Mouse (Mus musculus): ENCODE data around the gene Tspan14. TPM values are rescaled to one million over a fixed set of nuclear protein-coding genes. Genes with fewer than 3 reads are reported as not detected.

The Tspan14 gene
- total RNA-seq, 1 experiment: 26.5 TPM

DNA sequence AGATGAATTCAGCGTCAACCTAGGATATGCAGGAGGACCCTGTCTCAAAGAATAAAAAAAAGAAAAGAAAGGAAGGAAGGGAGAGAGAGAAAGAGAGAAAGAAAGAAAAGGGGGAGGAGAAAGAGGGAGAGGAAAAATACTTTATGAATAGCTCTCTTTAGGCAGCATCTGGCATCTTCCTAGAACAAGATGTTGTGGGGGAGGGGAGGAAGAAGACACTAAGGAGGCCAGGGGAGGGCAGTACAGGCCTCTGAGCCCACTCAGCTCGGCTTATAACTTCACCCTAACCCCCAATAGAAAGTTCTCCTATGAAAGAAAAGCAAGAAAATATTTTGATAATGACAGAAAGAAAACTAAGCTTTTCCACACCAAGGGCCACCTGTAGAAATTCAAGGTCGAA, 9.0 kb downstream of the Tspan14 start:
- no peak for DNase-seq (ENCODE audit: low read depth, low spot score)
- Histone ChIP-seq H3K9me3 (ENCODE audit: control insufficient read depth, insufficient read depth, low read depth, low read length) (no peaks in the 10 kb centered on the region), H3K36me3 (ENCODE audit: control insufficient read depth, insufficient read depth, low read length, poor library complexity, severe bottlenecking) (no peaks in the 10 kb centered on the region), H3K9ac (ENCODE audit: insufficient read depth, low read depth, low read length, poor library complexity, severe bottlenecking) (no peak overlapping the region), H3K27ac (ENCODE audit: insufficient read depth, low read depth, low read length, poor library complexity, severe bottlenecking) (peak overlapping the region; percentile 63; the same call in 1 of the 2 replicates), H3K4me3 (ENCODE audit: insufficient read depth in 1 of 2, low read depth in 1 of 2, low read length in 2 of 2, poor library complexity in 1 of 2, severe bottlenecking in 1 of 2) (no peak overlapping the region), H3K4me1 (ENCODE audit: control insufficient read depth in 2 of 2, insufficient read depth in 2 of 2, low read length in 2 of 2, poor library complexity in 1 of 2) (peaks cover 25 to 59% of the 10 kb centered on the region in 2 experiments)
- no peak for TF ChIP-seq MAFK (IDR thresholded peaks at IDR 0.05; ENCODE audit: insufficient read depth, low read depth, low read length)
- in situ Hi-C loops (cut with MboI; ENCODE audit: low sequenced_read_pairs in 2 of 2, unreplicated experiment in 2 of 2): no loop called here

DNA sequence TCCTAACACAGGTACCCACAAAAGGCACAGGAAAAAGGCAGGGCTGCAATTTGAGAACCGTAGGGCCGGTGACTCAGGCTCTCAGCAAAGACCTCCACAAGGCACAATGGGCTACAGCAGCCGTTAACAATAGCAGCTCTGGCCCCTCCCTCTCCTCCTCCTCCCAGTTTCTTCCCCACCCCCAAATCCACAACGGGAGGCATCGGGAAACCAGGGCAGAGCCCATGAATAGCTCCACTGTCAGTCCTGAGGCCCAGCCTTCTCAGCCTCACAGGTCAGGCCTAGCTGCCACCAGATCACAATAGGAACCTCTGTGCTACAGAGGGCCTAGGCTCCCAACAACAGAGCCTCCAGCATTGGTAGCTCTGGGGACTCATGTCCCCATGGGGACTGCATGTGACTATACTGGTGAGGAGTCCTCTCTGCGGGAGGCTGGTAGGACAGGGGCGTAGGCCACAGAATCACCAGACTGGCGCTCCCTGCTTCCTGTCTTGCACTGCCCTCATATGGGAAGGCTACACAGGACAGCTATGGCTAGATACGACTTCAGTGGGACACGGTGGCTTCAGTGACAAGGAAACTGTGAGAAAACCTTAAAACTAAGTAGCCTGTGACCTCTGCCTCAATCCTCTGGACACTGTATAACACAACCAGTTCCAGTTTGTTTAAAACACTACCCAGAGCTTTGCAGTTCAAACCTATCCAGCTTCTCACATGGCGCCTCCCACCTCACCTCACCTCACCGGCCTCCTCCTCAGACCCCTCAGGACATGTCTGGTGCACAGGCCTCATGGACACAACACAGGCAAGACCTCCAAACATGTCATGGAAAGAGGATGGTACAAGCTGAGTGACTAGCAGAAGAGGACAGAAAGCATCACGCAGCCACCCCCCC, 10.1 kb downstream of the Tspan14 start:
- DNase-seq (ENCODE audit: low read depth, low spot score): peak; percentile 95
- H3K4me1 ChIP-seq (ENCODE audit: control insufficient read depth in 2 of 2, insufficient read depth in 2 of 2, low read length in 2 of 2, poor library complexity in 1 of 2): peaks cover 25 to 61% of the 10 kb centered on the region in 2 experiments
- no peaks in the 10 kb centered on the region for H3K9me3 ChIP-seq (ENCODE audit: control insufficient read depth, insufficient read depth, low read depth, low read length)
- H3K4me3 ChIP-seq (ENCODE audit: insufficient read depth in 1 of 2, low read depth in 1 of 2, low read length in 2 of 2, poor library complexity in 1 of 2, severe bottlenecking in 1 of 2): peak overlapping the region; percentile 33 to 41; a peak in 3 of 4 replicates
- H3K9ac ChIP-seq (ENCODE audit: insufficient read depth, low read depth, low read length, poor library complexity, severe bottlenecking): peak overlapping the region; percentile 54; the same call in 1 of the 2 replicates
- in situ Hi-C loops (cut with MboI; ENCODE audit: low sequenced_read_pairs in 2 of 2, unreplicated experiment in 2 of 2): no loop called here
- peak overlapping the region; percentile 85 for H3K27ac ChIP-seq (ENCODE audit: insufficient read depth, low read depth, low read length, poor library complexity, severe bottlenecking)
- 0 out of 2 replicates have a peak, but pooled peaks have one; percentile 51 for TF ChIP-seq HCFC1 (IDR thresholded peaks at IDR 0.05; ENCODE audit: borderline replicate concordance, insufficient read depth, low read length)
- no peak for TF ChIP-seq CHD2 (IDR thresholded peaks at IDR 0.05; ENCODE audit: low read depth, low read length)
- no peaks in the 10 kb centered on the region for H3K36me3 ChIP-seq (ENCODE audit: control insufficient read depth, insufficient read depth, low read length, poor library complexity, severe bottlenecking)

DNA sequence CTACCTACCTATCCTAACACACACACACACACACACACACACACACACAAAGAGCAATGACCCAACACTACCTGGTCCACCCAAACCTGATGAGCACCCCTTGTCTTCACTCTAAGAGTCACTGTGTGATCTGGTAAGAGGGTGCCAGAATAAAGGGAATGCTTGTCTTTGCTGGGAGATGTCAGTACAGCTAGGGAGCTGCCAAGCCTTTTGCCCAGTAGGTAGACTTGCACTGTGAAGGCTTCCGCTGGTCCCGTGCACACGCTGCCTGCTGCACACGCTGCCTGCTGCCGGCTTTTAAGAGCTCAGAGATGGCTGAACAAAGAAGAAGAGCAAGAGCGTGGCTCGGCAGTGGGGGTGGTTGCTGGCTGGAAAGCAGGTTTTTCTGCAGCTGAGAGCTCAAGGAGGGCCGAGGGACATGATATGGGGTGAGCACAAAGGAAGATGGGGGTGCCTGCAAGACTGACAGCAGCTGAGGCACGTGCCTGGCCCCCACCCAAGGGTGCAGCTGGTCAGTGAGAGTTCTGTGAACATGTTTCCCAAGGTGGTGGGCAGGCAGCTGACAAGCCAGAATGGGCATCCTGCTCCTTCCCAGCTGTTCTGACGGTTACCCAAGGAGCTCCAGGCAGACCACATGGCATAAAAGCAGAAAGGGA, 10.9 kb downstream of the Tspan14 start:
- in situ Hi-C loops (cut with MboI; ENCODE audit: low sequenced_read_pairs in 2 of 2, unreplicated experiment in 2 of 2): no loop called here
- H3K9me3 ChIP-seq (ENCODE audit: control insufficient read depth, insufficient read depth, low read depth, low read length): no peaks in the 10 kb centered on the region
- H3K36me3 ChIP-seq (ENCODE audit: control insufficient read depth, insufficient read depth, low read length, poor library complexity, severe bottlenecking): no peaks in the 10 kb centered on the region
- H3K4me1 ChIP-seq (ENCODE audit: control insufficient read depth in 2 of 2, insufficient read depth in 2 of 2, low read length in 2 of 2, poor library complexity in 1 of 2): peaks cover 25 to 62% of the 10 kb centered on the region in 2 experiments
- H3K27ac ChIP-seq (ENCODE audit: insufficient read depth, low read depth, low read length, poor library complexity, severe bottlenecking): peak overlapping the region; percentile 85
- no peak for DNase-seq (ENCODE audit: low read depth, low spot score)
- peak overlapping the region; percentile 29 to 39; a peak in 3 of 4 replicates for H3K4me3 ChIP-seq (ENCODE audit: insufficient read depth in 1 of 2, low read depth in 1 of 2, low read length in 2 of 2, poor library complexity in 1 of 2, severe bottlenecking in 1 of 2)
- no peak for TF ChIP-seq ZC3H11A (IDR thresholded peaks at IDR 0.05; ENCODE audit: borderline replicate concordance, low read depth, low read length)
- no peak for TF ChIP-seq MAFK (IDR thresholded peaks at IDR 0.05; ENCODE audit: insufficient read depth, low read depth, low read length)
- TF ChIP-seq HCFC1 (IDR thresholded peaks at IDR 0.05; ENCODE audit: borderline replicate concordance, insufficient read depth, low read length): no peak
- no peak for TF ChIP-seq CHD2 (IDR thresholded peaks at IDR 0.05; ENCODE audit: low read depth, low read length)
- TF ChIP-seq ZNF384 (IDR thresholded peaks at IDR 0.05; ENCODE audit: low read depth, low read length): no peak
- peak overlapping the region; percentile 46; the same call in 1 of the 2 replicates for H3K9ac ChIP-seq (ENCODE audit: insufficient read depth, low read depth, low read length, poor library complexity, severe bottlenecking)

DNA sequence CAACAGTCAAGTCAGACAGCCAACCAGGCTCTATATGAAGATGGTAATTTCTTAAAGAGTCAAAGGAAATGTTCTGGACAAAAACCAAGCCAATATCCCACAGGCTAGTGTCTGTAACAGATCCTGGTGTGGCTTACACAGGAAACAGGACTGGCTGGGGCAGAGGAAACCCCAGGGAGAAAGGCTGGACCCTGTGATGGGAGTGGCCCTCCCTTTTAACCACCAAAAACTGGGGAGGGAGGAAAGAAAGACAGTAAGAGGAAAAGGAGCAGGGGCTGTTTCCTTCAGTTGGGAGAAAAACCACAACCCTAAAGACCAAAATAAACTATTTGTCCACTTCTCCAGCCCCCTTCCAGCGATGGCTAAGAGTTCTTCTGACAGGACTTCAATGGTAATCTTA, 11.5 kb downstream of the Tspan14 start:
- DNase-seq (ENCODE audit: low read depth, low spot score): no peak
- no peak overlapping the region; the same call in 1 of the 2 replicates for H3K27ac ChIP-seq (ENCODE audit: insufficient read depth, low read depth, low read length, poor library complexity, severe bottlenecking)
- in situ Hi-C loops (cut with MboI; ENCODE audit: low sequenced_read_pairs in 2 of 2, unreplicated experiment in 2 of 2): no loop called here
- no peak for TF ChIP-seq HCFC1 (IDR thresholded peaks at IDR 0.05; ENCODE audit: borderline replicate concordance, insufficient read depth, low read length)
- TF ChIP-seq MAFK (IDR thresholded peaks at IDR 0.05; ENCODE audit: insufficient read depth, low read depth, low read length): no peak
- TF ChIP-seq CHD2 (IDR thresholded peaks at IDR 0.05; ENCODE audit: low read depth, low read length): no peak
- no peak for TF ChIP-seq ZNF384 (IDR thresholded peaks at IDR 0.05; ENCODE audit: low read depth, low read length)
- no peak for TF ChIP-seq ZC3H11A (IDR thresholded peaks at IDR 0.05; ENCODE audit: borderline replicate concordance, low read depth, low read length)
- H3K9me3 ChIP-seq (ENCODE audit: control insufficient read depth, insufficient read depth, low read depth, low read length): no peaks in the 10 kb centered on the region
- H3K4me1 ChIP-seq (ENCODE audit: control insufficient read depth in 2 of 2, insufficient read depth in 2 of 2, low read length in 2 of 2, poor library complexity in 1 of 2): peaks cover 25 to 64% of the 10 kb centered on the region in 2 experiments
- no peak overlapping the region; a peak in 1 of 4 replicates for H3K4me3 ChIP-seq (ENCODE audit: insufficient read depth in 1 of 2, low read depth in 1 of 2, low read length in 2 of 2, poor library complexity in 1 of 2, severe bottlenecking in 1 of 2)
- H3K9ac ChIP-seq (ENCODE audit: insufficient read depth, low read depth, low read length, poor library complexity, severe bottlenecking): no peak overlapping the region; the same call in 1 of the 2 replicates
- no peaks in the 10 kb centered on the region for H3K36me3 ChIP-seq (ENCODE audit: control insufficient read depth, insufficient read depth, low read length, poor library complexity, severe bottlenecking)

Data from ES-E14 (cell line).